Mouse (Mus musculus): ENCODE results near the gene Gnat3. TPM values are rescaled to one million over a fixed set of nuclear protein-coding genes. Genes with fewer than 3 reads are reported as not detected.

The Gnat3 gene
- polyA plus RNA-seq, 1 experiment from 2014 or later = not detected

DNA sequence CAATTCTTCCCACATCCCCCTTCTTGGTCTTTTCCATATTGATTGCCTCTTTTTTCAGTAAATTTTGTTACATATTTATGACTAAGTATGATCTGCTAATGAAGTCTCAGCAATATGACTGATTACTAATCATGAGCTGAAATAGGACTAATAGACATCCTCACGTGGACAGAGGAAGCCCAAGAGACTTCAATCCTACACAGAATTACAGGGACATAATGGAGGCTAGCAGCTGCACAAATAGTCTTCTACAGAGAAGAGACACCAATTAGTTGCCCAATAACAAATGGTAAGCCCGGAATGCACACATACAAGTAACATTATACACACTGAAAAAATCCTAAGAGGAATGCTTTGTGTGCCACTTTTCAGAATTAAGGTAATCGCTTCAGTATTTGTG, 24.3 kb downstream of the Gnat3 start:
- no peak for ATAC-seq (ENCODE audit: insufficient number of reproducible peaks, insufficient read depth, low FRiP score, low read depth)
- Histone ChIP-seq H3K4me1 (ENCODE audit: control insufficient read depth in 2 of 2, insufficient read depth in 2 of 2, low read length in 2 of 2) (peaks cover 0 to 4% of the 10 kb centered on the region in 2 experiments; a peak in 3 of 4 replicates), H3K27me3 (ENCODE audit: control insufficient read depth, insufficient read depth, low read length) (no peaks in the 10 kb centered on the region), H3K9me3 (ENCODE audit: control insufficient read depth, low read length) (no peaks in the 10 kb centered on the region), H3K36me3 (ENCODE audit: control insufficient read depth, insufficient read depth, low read length) (no peaks in the 10 kb centered on the region), H3K27ac (replicated peaks in 1 of 2; ENCODE audit: control insufficient read depth in 1 of 2, insufficient read depth in 1 of 2, low read depth in 2 of 2, low read length in 2 of 2) (no peak overlapping the region), H3K4me3 (ENCODE audit: control insufficient read depth in 1 of 2, insufficient read depth in 1 of 2, low read depth in 1 of 2, low read length in 2 of 2) (no peak overlapping the region), H3K4me2 (ENCODE audit: low read length) (no peak overlapping the region), H3K9ac (ENCODE audit: low read length) (no peak overlapping the region)
- 80% methylated on average over 3 of the region's 3 CpGs for WGBS

DNA sequence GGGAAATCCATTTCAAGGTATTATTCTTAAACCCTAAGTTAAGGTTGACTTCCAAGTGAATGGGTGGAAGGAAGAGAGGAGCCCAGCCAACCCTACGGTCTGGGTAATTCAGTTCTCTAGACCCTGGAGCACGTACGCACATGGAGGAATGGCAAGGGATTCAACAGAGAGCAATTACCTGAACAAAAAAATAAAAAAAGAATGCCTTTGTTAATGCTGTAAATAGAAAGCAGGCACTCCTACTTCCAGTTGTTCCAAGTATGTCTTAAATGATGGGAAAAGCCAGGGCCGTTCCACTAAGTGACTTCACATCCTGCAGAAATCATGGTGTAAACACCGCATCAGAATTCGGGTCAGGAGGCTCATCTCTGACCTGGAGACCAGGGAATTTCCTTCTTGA, 28.3 kb downstream of the Gnat3 start:
- WGBS = 82% methylated on average over 6 of the region's 6 CpGs

DNA sequence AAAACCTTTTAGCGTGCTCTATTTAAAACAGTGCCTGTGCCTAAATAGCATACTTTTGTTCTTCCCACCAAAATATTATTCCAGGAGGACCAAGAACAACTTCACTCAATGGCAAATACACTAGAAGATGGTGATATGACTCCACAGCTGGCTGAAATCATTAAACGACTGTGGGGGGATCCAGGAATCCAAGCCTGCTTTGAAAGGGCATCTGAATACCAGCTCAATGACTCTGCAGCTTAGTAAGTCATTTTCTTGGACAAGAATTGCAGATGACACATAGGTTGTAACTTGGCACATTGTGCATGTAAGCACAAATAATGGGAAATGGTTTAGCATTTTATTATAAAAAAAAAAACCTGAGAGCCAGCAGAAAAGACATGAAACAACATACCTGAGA, 37.2 kb downstream of the Gnat3 start:
- Histone ChIP-seq H3K4me1 (ENCODE audit: control insufficient read depth in 2 of 2, insufficient read depth in 2 of 2, low read length in 2 of 2) (no peaks in the 10 kb centered on the region), H3K36me3 (ENCODE audit: control insufficient read depth, insufficient read depth, low read length) (no peaks in the 10 kb centered on the region), H3K4me2 (ENCODE audit: low read length) (no peak overlapping the region), H3K27ac (replicated peaks in 1 of 2; ENCODE audit: control insufficient read depth in 1 of 2, insufficient read depth in 1 of 2, low read depth in 2 of 2, low read length in 2 of 2) (no peak overlapping the region), H3K9me3 (ENCODE audit: control insufficient read depth, low read length) (no peaks in the 10 kb centered on the region), H3K4me3 (ENCODE audit: control insufficient read depth in 1 of 2, insufficient read depth in 1 of 2, low read depth in 1 of 2, low read length in 2 of 2) (no peak overlapping the region), H3K27me3 (ENCODE audit: control insufficient read depth, insufficient read depth, low read length) (no peaks in the 10 kb centered on the region), H3K9ac (ENCODE audit: low read length) (no peak overlapping the region)
- 68% methylated on average over 2 of the region's 2 CpGs for WGBS
- no peak for ATAC-seq (ENCODE audit: insufficient number of reproducible peaks, insufficient read depth, low FRiP score, low read depth)

More for the DNA sequence above, 28.3 kb downstream of the Gnat3 start:
- H3K36me3 ChIP-seq (ENCODE audit: control insufficient read depth, insufficient read depth, low read length) = no peaks in the 10 kb centered on the region
- H3K4me2 ChIP-seq (ENCODE audit: low read length) = no peak overlapping the region
- H3K4me1 ChIP-seq (ENCODE audit: control insufficient read depth in 2 of 2, insufficient read depth in 2 of 2, low read length in 2 of 2) = no peaks in the 10 kb centered on the region
- 0 out of 2 replicates have a peak, but pooled peaks cover 4% of the 10 kb centered on the region for H3K9me3 ChIP-seq (ENCODE audit: control insufficient read depth, low read length)
- H3K9ac ChIP-seq (ENCODE audit: low read length) = no peak overlapping the region
- no peaks in the 10 kb centered on the region for H3K27me3 ChIP-seq (ENCODE audit: control insufficient read depth, insufficient read depth, low read length)
- H3K27ac ChIP-seq (replicated peaks in 1 of 2; ENCODE audit: control insufficient read depth in 1 of 2, insufficient read depth in 1 of 2, low read depth in 2 of 2, low read length in 2 of 2) = no peak overlapping the region
- ATAC-seq (ENCODE audit: insufficient number of reproducible peaks, insufficient read depth, low FRiP score, low read depth) = no peak
- H3K4me3 ChIP-seq (ENCODE audit: control insufficient read depth in 1 of 2, insufficient read depth in 1 of 2, low read depth in 1 of 2, low read length in 2 of 2) = no peak overlapping the region

DNA sequence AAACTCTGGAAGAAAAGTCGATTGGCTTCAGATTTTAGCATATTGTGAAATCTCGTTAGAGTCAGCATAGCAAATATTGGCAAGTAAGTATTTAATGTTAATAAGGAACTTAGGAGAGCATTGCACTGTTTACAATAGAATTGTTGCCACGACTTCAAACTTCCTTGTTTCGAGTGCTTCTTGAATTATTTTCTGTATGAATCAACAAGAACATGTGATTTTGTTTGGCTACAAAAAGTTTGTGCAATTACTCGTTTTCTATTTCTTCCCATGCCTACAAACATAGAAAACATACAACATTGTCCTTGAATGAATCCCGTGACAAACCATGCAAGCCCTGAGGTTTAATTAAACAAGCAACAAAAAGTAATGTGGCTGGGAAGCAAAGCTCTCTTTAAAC, 37.8 kb downstream of the Gnat3 start:
- no peaks in the 10 kb centered on the region for H3K4me1 ChIP-seq (ENCODE audit: control insufficient read depth in 2 of 2, insufficient read depth in 2 of 2, low read length in 2 of 2)
- no peaks in the 10 kb centered on the region for H3K36me3 ChIP-seq (ENCODE audit: control insufficient read depth, insufficient read depth, low read length)
- H3K27ac ChIP-seq (replicated peaks in 1 of 2; ENCODE audit: control insufficient read depth in 1 of 2, insufficient read depth in 1 of 2, low read depth in 2 of 2, low read length in 2 of 2) = no peak overlapping the region
- H3K9me3 ChIP-seq (ENCODE audit: control insufficient read depth, low read length) = no peaks in the 10 kb centered on the region
- H3K27me3 ChIP-seq (ENCODE audit: control insufficient read depth, insufficient read depth, low read length) = no peaks in the 10 kb centered on the region
- WGBS = 69% methylated on average over 6 of the region's 6 CpGs
- H3K4me2 ChIP-seq (ENCODE audit: low read length) = no peak overlapping the region
- no peak for ATAC-seq (ENCODE audit: insufficient number of reproducible peaks, insufficient read depth, low FRiP score, low read depth)
- H3K9ac ChIP-seq (ENCODE audit: low read length) = no peak overlapping the region
- H3K4me3 ChIP-seq (ENCODE audit: control insufficient read depth in 1 of 2, insufficient read depth in 1 of 2, low read depth in 1 of 2, low read length in 2 of 2) = no peak overlapping the region

DNA sequence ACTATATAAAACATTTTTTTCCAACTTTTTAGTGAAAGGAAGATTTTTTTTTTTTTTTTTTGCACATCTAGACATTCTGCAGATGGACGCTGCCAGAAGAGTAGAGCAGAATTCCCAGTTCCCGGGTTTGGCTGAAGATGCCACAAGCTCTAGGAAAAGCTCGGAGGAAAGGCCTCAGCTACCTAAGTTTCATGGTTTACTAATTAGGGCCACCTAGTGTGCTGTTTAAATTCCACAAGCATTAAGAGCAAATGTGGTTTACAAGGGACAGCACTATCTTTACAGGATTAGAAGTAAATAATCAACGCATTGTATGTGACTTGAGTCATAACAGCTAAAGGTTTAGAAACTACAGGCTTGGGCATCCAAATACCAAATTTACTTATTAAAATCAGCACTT, 39.3 kb downstream of the Gnat3 start:
- 25% methylated on average over 4 of the region's 4 CpGs for WGBS
- no peaks in the 10 kb centered on the region for H3K27me3 ChIP-seq (ENCODE audit: control insufficient read depth, insufficient read depth, low read length)
- H3K27ac ChIP-seq (replicated peaks in 1 of 2; ENCODE audit: control insufficient read depth in 1 of 2, insufficient read depth in 1 of 2, low read depth in 2 of 2, low read length in 2 of 2) = no peak overlapping the region
- no peak overlapping the region for H3K4me2 ChIP-seq (ENCODE audit: low read length)
- H3K4me1 ChIP-seq (ENCODE audit: control insufficient read depth in 2 of 2, insufficient read depth in 2 of 2, low read length in 2 of 2) = no peaks in the 10 kb centered on the region
- no peak overlapping the region for H3K4me3 ChIP-seq (ENCODE audit: control insufficient read depth in 1 of 2, insufficient read depth in 1 of 2, low read depth in 1 of 2, low read length in 2 of 2)
- no peaks in the 10 kb centered on the region for H3K9me3 ChIP-seq (ENCODE audit: control insufficient read depth, low read length)
- H3K9ac ChIP-seq (ENCODE audit: low read length) = no peak overlapping the region
- no peaks in the 10 kb centered on the region for H3K36me3 ChIP-seq (ENCODE audit: control insufficient read depth, insufficient read depth, low read length)
- no peak for ATAC-seq (ENCODE audit: insufficient number of reproducible peaks, insufficient read depth, low FRiP score, low read depth)

DNA sequence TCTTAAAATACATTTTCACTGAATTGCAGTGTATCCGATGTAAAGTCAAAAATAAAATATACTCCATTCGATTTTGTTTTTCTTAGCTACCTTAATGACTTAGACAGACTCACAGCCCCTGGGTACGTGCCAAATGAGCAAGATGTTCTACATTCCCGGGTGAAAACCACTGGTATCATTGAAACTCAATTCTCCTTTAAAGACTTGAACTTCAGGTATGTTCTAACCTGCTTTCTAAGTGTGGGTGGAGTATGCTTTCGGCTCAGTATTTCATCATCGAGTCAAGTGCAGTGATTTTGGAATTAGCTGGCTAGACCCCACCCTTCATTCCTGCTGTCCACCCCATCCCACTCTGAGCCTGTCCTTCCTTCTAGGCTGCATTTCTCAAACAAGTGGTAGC, 41.3 kb downstream of the Gnat3 start:
- no peaks in the 10 kb centered on the region for H3K36me3 ChIP-seq (ENCODE audit: control insufficient read depth, insufficient read depth, low read length)
- no peak overlapping the region for H3K9ac ChIP-seq (ENCODE audit: low read length)
- H3K27ac ChIP-seq (replicated peaks in 1 of 2; ENCODE audit: control insufficient read depth in 1 of 2, insufficient read depth in 1 of 2, low read depth in 2 of 2, low read length in 2 of 2) = no peak overlapping the region
- H3K27me3 ChIP-seq (ENCODE audit: control insufficient read depth, insufficient read depth, low read length) = no peaks in the 10 kb centered on the region
- no peak overlapping the region for H3K4me2 ChIP-seq (ENCODE audit: low read length)
- H3K4me3 ChIP-seq (ENCODE audit: control insufficient read depth in 1 of 2, insufficient read depth in 1 of 2, low read depth in 1 of 2, low read length in 2 of 2) = no peak overlapping the region
- H3K4me1 ChIP-seq (ENCODE audit: control insufficient read depth in 2 of 2, insufficient read depth in 2 of 2, low read length in 2 of 2) = no peaks in the 10 kb centered on the region
- no peaks in the 10 kb centered on the region for H3K9me3 ChIP-seq (ENCODE audit: control insufficient read depth, low read length)
- 78% methylated on average over 6 of the region's 6 CpGs for WGBS
- no peak for ATAC-seq (ENCODE audit: insufficient number of reproducible peaks, insufficient read depth, low FRiP score, low read depth)

DNA sequence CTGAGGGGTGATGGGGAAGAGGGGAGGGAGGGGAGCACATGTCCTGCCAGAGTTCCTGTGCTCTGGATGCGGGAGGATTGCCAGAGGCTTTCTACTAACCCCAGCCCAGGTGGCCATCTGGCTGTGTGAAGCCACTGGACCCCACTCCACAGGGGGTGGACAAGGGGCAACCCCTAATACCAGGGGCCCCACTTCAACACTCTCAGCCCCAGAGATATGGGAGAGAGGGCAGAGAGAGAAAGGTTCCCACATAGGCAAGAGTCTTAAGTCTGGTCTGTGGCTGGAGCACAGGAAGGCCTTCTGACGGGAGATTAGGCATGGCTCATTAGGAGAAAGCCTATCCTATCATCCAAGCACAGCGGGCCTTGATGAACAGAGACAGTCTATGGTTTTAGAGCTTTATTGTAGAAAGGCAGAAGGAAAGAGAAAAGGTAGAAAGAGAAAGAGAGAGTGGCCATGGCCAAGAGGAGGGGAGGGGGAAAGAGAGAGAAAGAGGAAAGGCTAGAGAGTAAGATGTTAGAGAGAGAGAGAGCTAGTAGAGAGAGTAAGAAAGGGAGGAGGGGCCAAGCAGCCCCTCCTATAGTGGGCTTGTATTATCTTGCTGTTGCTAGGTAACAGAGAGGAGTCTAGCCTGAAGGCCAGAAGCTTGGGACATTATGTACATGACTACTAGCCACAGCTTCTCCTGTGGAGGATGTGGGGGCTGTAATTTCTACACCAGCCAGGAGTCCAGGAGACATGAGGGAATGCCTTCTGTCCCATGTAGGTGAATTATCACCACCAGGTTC, 42.7 kb downstream of the Gnat3 start:
- Histone ChIP-seq H3K4me2 (ENCODE audit: low read length) (no peak overlapping the region), H3K9me3 (ENCODE audit: control insufficient read depth, low read length) (no peaks in the 10 kb centered on the region), H3K27me3 (ENCODE audit: control insufficient read depth, insufficient read depth, low read length) (no peaks in the 10 kb centered on the region), H3K27ac (replicated peaks in 1 of 2; ENCODE audit: control insufficient read depth in 1 of 2, insufficient read depth in 1 of 2, low read depth in 2 of 2, low read length in 2 of 2) (no peak overlapping the region), H3K9ac (ENCODE audit: low read length) (no peak overlapping the region), H3K36me3 (ENCODE audit: control insufficient read depth, insufficient read depth, low read length) (no peaks in the 10 kb centered on the region), H3K4me1 (ENCODE audit: control insufficient read depth in 2 of 2, insufficient read depth in 2 of 2, low read length in 2 of 2) (no peaks in the 10 kb centered on the region), H3K4me3 (ENCODE audit: control insufficient read depth in 1 of 2, insufficient read depth in 1 of 2, low read depth in 1 of 2, low read length in 2 of 2) (no peak overlapping the region)
- WGBS = 88% methylated on average over 3 of the region's 3 CpGs
- ATAC-seq (ENCODE audit: insufficient number of reproducible peaks, insufficient read depth, low FRiP score, low read depth) = no peak

DNA sequence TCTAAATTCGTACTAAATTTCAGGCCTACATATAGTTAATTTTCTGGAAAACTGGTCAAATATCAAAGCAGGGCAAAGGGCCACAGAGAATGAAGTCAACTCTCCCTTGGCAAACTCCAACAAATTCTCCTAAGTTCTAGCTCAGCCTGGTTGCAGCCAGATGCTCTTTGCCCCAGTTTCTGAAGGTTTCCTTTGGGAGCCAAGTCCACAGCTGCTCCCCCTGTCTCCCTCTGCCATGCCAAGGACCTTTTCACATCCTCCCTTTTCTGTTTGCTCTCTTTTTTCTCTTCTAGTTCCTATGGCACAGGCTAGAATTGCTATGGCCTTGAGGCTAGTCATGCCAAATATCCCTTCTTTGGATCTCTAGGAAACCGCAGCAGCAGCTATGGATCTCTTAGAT, 43.8 kb downstream of the Gnat3 start:
- Histone ChIP-seq H3K27ac (replicated peaks in 1 of 2; ENCODE audit: control insufficient read depth in 1 of 2, insufficient read depth in 1 of 2, low read depth in 2 of 2, low read length in 2 of 2) (no peak overlapping the region), H3K9me3 (ENCODE audit: control insufficient read depth, low read length) (no peaks in the 10 kb centered on the region), H3K36me3 (ENCODE audit: control insufficient read depth, insufficient read depth, low read length) (no peaks in the 10 kb centered on the region), H3K4me3 (ENCODE audit: control insufficient read depth in 1 of 2, insufficient read depth in 1 of 2, low read depth in 1 of 2, low read length in 2 of 2) (no peak overlapping the region), H3K27me3 (ENCODE audit: control insufficient read depth, insufficient read depth, low read length) (no peaks in the 10 kb centered on the region), H3K4me1 (ENCODE audit: control insufficient read depth in 2 of 2, insufficient read depth in 2 of 2, low read length in 2 of 2) (no peaks in the 10 kb centered on the region), H3K9ac (ENCODE audit: low read length) (no peak overlapping the region), H3K4me2 (ENCODE audit: low read length) (no peak overlapping the region)
- ATAC-seq (ENCODE audit: insufficient number of reproducible peaks, insufficient read depth, low FRiP score, low read depth) = no peak
- 90% methylated on average over 2 of the region's 2 CpGs for WGBS

Data from heart, embryonic 14.5 days (tissue).